Mouse (Mus musculus) midbrain, embryonic 14.5 days (tissue): ENCODE measurements at regions not wholly inside any gene's neighbourhood (a gene's known extent, or its start where the extent isn't known, plus 50 kb on each side); places are given as distances from the start of the nearest gene placed in this dataset.

Experiments used
- ATAC-seq: fragments of 200-750 bp; cut with Nextera tagmentation; 2 replicates; pipeline ENCODE4 v1.8.0; 2017; ENCODE audit warnings: moderate number of reproducible peaks, moderate library complexity; ENCODE audit not compliant: low FRiP score, low TSS enrichment
- DNase-seq: peaks from one replicate; pipeline ENCODE4 v3.0.0-alpha.2; 2015
- H3K27ac ChIP-seq: fragments of 300-500 bp; sonication (generic); replicated peaks from 2 replicates; pipeline ENCODE4 v1.5.1; 2014; ENCODE audit warnings: mild to moderate bottlenecking, low read depth, low read length, moderate library complexity
- H3K27me3 ChIP-seq: fragments of 300-500 bp; sonication (generic); 2 replicates; pipeline ENCODE4 v1.6.1; 2014; ENCODE audit warnings: low read length, control low read depth, mixed read lengths; ENCODE audit not compliant: control insufficient read depth, insufficient read depth
- H3K36me3 ChIP-seq: fragments of 300-500 bp; sonication (generic); 2 replicates; pipeline ENCODE4 v1.6.1; 2014; ENCODE audit warnings: low read length, control low read depth; ENCODE audit not compliant: control insufficient read depth, insufficient read depth
- H3K4me1 ChIP-seq: fragments of 300-500 bp; sonication (generic); 2 replicates; pipeline ENCODE4 v1.6.1; 2014; ENCODE audit warnings: mild to moderate bottlenecking, antibody characterized with exemption, low read length, control low read depth; ENCODE audit not compliant: control insufficient read depth, insufficient read depth
- H3K4me2 ChIP-seq: fragments of 300-500 bp; sonication (generic); 2 replicates; pipeline ENCODE4 v1.6.1; 2014; ENCODE audit warnings: mild to moderate bottlenecking, low read length, moderate library complexity
- H3K4me3 ChIP-seq: fragments of 300-500 bp; sonication (generic); replicated peaks from 2 replicates; pipeline ENCODE4 v1.5.1; 2014; ENCODE audit warnings: low read depth, low read length
- H3K9ac ChIP-seq: fragments of 300-500 bp; sonication (generic); replicated peaks from 2 replicates; pipeline ENCODE4 v1.6.1; 2014; ENCODE audit warnings: mild to moderate bottlenecking, low read length, moderate library complexity
- H3K9me3 ChIP-seq: fragments of 300-500 bp; sonication (generic); 2 replicates; pipeline ENCODE4 v1.6.1; 2016; ENCODE audit warnings: low read length, control low read depth, mixed read lengths; ENCODE audit not compliant: control insufficient read depth
- WGBS: fragments of 180-500 bp; shearing (Covaris S2); extraction: QIAGEN DNeasy Blood & Tissue Kit; methylation state at CpG from one replicate; pipeline ENCODE4 v1.1.7; 2014; 5-methylcytosine and 5-hydroxymethylcytosine counted together

GRCm38 (mm10) chr1:72108678-72109077 is 103.4 kb downstream of the Mreg start:
- no peak for DNase-seq
- no peak overlapping the region for H3K4me3 ChIP-seq
- H3K4me1 ChIP-seq = no peaks in the 10 kb centered on the region
- no peaks in the 10 kb centered on the region for H3K27me3 ChIP-seq
- H3K27ac ChIP-seq = no peak overlapping the region
- H3K9ac ChIP-seq = no peak overlapping the region
- 93% methylated on average over 8 of the region's 8 CpGs for WGBS
- H3K36me3 ChIP-seq = no peaks in the 10 kb centered on the region
- ATAC-seq = no peak
- no peak overlapping the region for H3K4me2 ChIP-seq
- H3K9me3 ChIP-seq = no peaks in the 10 kb centered on the region

DNA sequence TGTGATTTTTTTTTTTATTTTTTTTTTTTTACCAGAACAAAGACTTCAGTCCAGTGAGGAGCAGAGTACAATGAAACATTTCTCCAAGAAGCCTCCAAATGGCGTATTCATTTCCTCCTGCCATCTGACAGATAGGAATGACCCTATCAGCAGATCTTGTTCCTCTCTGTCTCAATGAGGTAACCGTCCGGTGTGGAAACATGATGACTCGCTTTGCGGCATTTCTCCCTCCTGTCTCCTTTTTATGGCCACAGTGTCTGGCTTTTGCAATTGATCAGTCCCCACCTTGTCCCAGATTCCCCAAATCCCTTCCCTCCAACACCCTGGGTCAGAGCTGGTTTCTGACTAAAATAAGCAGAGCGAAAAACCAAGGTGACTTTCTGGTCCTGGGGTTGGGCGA is 105.0 kb downstream of the Mreg start:
- ATAC-seq (no peak), DNase-seq (no peak)
- WGBS = 90% methylated on average over 7 of the region's 7 CpGs
- Histone ChIP-seq H3K9me3 (no peaks in the 10 kb centered on the region), H3K4me3 (no peak overlapping the region), H3K27me3 (no peaks in the 10 kb centered on the region), H3K9ac (no peak overlapping the region), H3K27ac (no peak overlapping the region), H3K36me3 (no peaks in the 10 kb centered on the region), H3K4me1 (no peaks in the 10 kb centered on the region), H3K4me2 (no peak overlapping the region)

DNA sequence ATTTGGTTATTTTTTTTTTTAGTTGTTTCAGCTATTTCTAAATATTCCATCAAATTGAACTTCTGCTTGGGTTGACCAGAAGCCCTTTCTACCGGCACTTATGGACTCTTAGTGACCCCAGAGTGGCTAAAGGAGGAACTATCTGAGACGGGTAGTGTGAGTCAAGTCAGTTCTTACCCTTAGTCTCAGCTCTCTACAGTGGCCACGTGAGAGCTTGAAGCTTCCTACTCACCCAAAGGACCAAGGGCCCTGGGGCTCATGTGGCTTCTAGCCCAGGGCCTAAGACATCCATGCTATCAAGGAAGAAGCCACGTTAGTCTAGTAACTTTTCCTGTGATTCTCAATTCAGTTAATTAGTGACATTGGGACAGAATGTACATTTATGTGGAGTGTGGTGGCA is 105.5 kb downstream of the Mreg start:
- Histone ChIP-seq H3K27me3 (no peaks in the 10 kb centered on the region), H3K9me3 (no peaks in the 10 kb centered on the region), H3K4me2 (no peak overlapping the region), H3K9ac (no peak overlapping the region), H3K36me3 (no peaks in the 10 kb centered on the region), H3K4me3 (no peak overlapping the region), H3K4me1 (no peaks in the 10 kb centered on the region), H3K27ac (no peak overlapping the region)
- no peak for ATAC-seq
- no peak for DNase-seq
- WGBS = 86% methylated on average over 4 of the region's 4 CpGs

GRCm38 (mm10) chr1:72105435-72106057 is 106.6 kb downstream of the Mreg start:
- no peak for DNase-seq
- no peaks in the 10 kb centered on the region for H3K36me3 ChIP-seq
- no peak overlapping the region for H3K4me3 ChIP-seq
- no peak for ATAC-seq
- H3K4me2 ChIP-seq = no peak overlapping the region
- no peak overlapping the region for H3K27ac ChIP-seq
- no peaks in the 10 kb centered on the region for H3K27me3 ChIP-seq
- WGBS = 87% methylated on average over 5 of the region's 5 CpGs
- no peaks in the 10 kb centered on the region for H3K4me1 ChIP-seq
- no peaks in the 10 kb centered on the region for H3K9me3 ChIP-seq
- no peak overlapping the region for H3K9ac ChIP-seq

DNA sequence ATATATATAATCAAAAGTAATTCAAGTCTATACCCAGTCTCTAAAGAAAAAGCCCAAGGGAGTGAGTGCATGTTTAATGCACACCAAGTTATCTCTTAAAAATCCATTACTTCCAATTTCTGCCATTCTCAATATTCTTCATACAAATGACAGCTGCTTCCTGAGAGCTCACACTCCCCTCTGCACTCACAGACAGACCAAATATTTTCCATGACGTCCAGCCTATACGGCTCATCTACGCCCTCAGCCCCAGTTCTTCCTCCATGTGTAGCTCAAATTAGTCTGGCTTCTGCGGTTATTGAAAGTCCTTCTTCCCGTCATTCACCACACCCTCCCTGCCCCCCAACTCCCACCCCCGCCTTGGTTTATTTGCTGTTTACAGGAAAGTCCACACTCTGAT is 108.1 kb downstream of the Mreg start:
- Histone ChIP-seq H3K4me1 (no peaks in the 10 kb centered on the region), H3K9me3 (no peaks in the 10 kb centered on the region)
- 89% methylated on average over 6 of the region's 6 CpGs for WGBS

DNA sequence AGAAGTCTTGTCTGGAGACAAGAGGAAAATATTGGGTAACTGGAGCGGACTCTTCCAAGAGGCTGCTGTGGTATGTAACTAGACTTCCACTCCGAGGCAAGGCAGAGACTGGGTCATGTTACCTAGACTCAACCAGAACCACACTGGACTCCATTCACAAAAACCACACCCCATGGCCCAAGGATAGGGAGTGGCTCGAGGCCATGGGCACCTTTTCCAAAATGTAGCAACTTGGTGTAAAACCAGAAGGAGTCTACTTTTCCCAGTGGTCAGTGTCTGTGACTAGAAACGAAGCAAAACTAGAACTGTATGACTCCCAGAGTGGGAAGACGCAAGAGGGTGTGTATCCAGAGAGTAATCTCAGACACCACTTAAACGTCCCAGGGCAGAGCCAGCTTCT is 108.7 kb downstream of the Mreg start:
- H3K27me3 ChIP-seq = no peaks in the 10 kb centered on the region
- H3K4me3 ChIP-seq = no peak overlapping the region
- H3K4me2 ChIP-seq = no peak overlapping the region
- no peak overlapping the region for H3K27ac ChIP-seq
- no peaks in the 10 kb centered on the region for H3K9me3 ChIP-seq
- ATAC-seq (no peak), DNase-seq (no peak)
- H3K4me1 ChIP-seq = no peaks in the 10 kb centered on the region
- 90% methylated on average over 6 of the region's 6 CpGs for WGBS
- H3K9ac ChIP-seq = no peak overlapping the region
- no peaks in the 10 kb centered on the region for H3K36me3 ChIP-seq

More for the DNA sequence above, 108.1 kb downstream of the Mreg start:
- DNase-seq (no peak), ATAC-seq (no peak)
- H3K9ac ChIP-seq = no peak overlapping the region
- H3K27ac ChIP-seq = no peak overlapping the region
- no peaks in the 10 kb centered on the region for H3K27me3 ChIP-seq
- H3K36me3 ChIP-seq = no peaks in the 10 kb centered on the region
- no peak overlapping the region for H3K4me2 ChIP-seq
- no peak overlapping the region for H3K4me3 ChIP-seq

DNA sequence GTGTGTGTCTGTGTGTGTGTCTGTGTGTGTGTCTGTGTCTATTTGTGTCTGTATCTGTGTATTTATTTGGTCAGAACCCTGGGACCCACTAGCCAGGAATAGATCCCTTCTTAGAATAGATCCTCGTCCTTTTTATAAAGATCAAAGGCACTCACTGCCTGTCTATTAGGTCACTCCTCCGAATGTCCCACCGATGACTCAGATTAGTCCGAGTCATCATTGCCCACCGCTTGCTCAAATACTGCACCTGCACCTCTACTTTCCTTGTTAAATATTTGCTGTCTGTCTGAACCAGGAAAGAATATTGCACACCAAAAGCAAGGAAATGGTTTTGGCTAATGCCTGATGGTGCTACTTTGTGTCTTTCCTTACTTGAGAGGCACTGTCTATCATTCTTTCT is 112.7 kb downstream of the Mreg start:
- Histone ChIP-seq H3K27ac (no peak overlapping the region), H3K9ac (no peak overlapping the region), H3K4me2 (no peak overlapping the region), H3K36me3 (no peaks in the 10 kb centered on the region), H3K27me3 (no peaks in the 10 kb centered on the region), H3K9me3 (no peaks in the 10 kb centered on the region), H3K4me3 (no peak overlapping the region), H3K4me1 (no peaks in the 10 kb centered on the region)
- 78% methylated on average over 5 of the region's 5 CpGs for WGBS
- ATAC-seq = no peak
- no peak for DNase-seq

- ATAC-seq = no peak
- DNase-seq = no peak
- H3K36me3 ChIP-seq = no peaks in the 10 kb centered on the region
- H3K9ac ChIP-seq = no peak overlapping the region
- 84% methylated on average over 2 of the region's 2 CpGs for WGBS
- no peaks in the 10 kb centered on the region for H3K9me3 ChIP-seq
- H3K4me2 ChIP-seq = no peak overlapping the region
- H3K4me3 ChIP-seq = no peak overlapping the region
- H3K27ac ChIP-seq = no peak overlapping the region
- no peaks in the 10 kb centered on the region for H3K4me1 ChIP-seq
- H3K27me3 ChIP-seq = no peaks in the 10 kb centered on the region
Observed at GRCm38 (mm10) chr1:72091344-72091743, 120.8 kb downstream of the Mreg start.

GRCm38 (mm10) chr1:72085661-72086060 is 126.4 kb downstream of the Mreg start:
- H3K4me3 ChIP-seq = no peak overlapping the region
- H3K36me3 ChIP-seq = no peaks in the 10 kb centered on the region
- WGBS = 68% methylated on average over 6 of the region's 6 CpGs
- no peaks in the 10 kb centered on the region for H3K9me3 ChIP-seq
- H3K9ac ChIP-seq = no peak overlapping the region
- no peaks in the 10 kb centered on the region for H3K27me3 ChIP-seq
- no peak overlapping the region for H3K4me2 ChIP-seq
- ATAC-seq = no peak
- H3K4me1 ChIP-seq = no peaks in the 10 kb centered on the region
- DNase-seq = no peak
- H3K27ac ChIP-seq = no peak overlapping the region
